Mouse (Mus musculus) frontal cortex, postnatal 25 days (tissue): ENCODE measurements at regions not wholly inside any gene's neighbourhood (a gene's known extent, or its start where the extent isn't known, plus 50 kb on each side); places are given as distances from the start of the nearest gene placed in this dataset.

ENCODE experiments used
- DNase-seq, 2 experiments: peaks; one replicate each; pipeline ENCODE4 v3.0.0; 2022; ENCODE audit warnings: low spot score in 2 of 2

DNA sequence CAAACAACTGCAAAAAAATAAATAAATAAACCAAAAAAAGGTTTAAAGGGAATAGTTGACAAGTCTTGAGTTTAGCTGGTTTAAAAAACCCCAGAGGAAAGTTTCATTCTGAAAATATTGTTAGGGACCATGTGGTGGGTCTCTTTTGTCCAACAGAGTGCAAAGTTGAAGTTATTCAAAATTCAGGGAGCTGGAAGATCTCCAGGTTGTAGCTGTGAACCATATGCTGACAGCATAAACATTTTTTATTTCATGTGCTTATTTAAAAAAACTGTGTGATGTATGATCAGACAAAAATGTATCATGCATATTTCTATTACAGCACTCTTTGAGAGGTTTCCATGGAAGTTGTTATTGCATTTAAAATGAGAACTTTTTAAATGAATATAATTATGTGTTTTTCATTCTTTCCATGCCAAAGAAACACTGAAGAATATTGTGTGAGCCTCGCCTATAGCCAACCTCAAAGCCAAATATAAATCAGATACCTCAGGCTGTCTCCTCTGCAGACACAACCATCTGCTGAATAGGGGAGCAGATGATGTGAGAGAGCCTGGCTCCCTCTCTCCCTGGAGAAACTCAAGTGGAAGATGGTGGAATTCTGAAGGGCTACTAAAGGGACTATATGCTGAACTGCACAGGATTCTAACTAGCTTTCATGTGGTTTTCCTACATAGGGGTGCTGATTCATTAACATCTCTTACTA, 413.4 kb upstream of the Impad1 start:
- no peak for DNase-seq

DNA sequence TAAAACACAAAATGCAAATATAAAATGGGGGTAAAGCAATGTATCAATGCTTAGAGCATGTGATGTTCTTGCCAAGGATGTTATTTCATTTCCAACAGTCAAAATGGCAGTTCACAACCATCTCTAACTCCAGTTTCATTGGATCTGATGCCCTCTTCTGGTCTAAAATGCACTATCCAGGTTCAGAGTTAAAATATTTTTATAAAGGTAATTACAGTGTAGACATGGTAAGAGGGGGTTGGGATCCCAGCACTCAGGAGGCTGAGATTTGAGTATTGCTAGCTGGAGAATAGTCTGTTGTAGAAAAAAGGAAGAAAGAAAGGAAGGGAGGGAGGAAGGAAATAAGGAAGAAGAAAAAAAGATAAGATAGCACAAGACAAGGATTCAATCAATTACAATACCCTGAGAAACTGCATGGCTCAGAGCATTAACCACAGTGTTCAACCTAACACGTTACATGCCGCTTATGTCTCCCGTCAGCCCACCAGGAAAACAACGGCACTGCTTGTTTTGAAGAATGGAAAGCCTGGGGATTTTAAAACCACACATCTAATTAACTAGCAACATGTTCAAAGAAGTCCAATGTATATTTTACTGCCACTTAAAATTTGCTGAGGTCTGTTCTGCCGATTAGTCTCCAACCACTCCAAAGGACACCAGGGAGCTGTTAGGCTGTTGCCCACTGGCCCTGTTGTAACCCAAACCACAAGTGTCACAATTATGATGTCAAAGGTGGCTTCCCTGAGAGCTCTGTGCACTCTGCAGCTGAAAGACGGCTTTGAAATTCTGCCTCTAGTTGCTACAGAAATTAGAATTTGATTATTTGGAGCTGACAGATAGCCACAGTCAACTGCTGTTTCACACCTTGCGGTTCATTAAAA, 412.4 kb upstream of the Impad1 start:
- no peak for DNase-seq

DNA sequence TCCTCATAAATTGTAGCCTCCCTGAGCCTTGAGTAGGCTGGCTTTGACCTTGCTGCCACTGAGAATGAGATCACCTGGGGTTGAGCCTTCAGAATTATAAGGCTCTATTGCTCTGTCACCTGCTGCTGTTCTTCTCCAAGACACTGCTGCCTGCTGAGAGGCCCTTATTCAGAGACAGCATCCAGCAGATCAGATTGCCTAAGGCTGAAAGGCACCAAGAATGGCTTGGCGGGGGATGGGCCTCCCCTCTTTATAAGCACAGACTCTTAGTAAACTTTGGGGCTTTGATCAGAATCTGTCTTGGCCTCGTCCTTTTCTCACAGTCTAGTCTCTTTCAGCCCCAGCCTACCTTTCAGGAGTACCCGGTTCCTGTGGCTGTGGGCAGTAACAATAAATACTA, 401.1 kb upstream of the Impad1 start:
- no peak for DNase-seq

DNA sequence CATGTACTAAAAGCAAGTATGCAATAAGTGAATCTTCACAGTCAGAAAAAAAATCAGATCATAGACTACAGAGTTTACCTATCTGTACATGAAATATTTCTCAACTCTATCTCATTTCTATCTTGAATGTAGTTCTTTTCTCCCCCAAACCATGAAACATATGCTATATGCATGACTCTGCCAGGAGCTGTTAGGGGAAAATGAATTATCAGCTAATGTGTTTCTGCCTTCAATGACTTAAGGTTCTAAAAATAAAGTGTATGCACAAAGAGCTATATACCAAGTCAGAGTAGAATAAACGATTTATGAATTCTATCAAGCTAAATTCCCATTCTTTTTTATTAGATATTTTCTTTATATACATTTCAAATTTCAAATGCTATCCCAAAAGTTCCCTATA, 388.4 kb upstream of the Impad1 start:
- DNase-seq = no peak

DNA sequence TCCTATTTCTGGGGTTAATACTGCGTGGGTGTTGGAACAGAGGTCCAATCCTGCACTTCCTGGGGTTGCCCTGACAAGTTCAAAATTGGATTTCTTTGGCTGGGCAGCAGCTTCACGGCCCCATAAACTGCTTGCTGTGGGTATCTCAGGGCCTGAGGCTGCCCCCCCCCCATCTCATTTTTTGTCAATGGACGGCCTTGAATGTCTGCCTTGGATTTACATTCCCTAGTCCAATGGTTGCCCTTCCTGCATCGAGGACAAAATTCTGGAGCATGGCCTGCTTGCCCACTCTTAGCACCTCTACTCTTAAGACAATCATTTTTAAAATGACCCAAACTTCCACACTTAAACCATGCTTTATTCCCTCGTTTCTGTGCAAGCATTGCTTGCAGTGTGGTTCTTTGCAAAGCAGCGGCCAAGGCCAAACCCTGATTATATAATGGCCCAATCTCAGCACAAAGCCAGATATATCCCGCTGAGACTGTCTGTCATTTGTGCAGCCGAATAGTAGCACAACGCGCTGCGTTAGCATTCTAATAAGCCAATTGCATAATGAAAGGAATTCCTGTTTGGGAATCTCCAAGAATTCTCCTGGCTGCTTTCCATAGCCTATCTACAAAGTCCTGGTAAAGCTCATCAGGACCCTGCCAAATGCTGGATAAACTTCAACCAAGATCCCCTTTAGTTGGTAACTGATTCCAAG, 386.0 kb upstream of the Impad1 start:
- no peak for DNase-seq

DNA sequence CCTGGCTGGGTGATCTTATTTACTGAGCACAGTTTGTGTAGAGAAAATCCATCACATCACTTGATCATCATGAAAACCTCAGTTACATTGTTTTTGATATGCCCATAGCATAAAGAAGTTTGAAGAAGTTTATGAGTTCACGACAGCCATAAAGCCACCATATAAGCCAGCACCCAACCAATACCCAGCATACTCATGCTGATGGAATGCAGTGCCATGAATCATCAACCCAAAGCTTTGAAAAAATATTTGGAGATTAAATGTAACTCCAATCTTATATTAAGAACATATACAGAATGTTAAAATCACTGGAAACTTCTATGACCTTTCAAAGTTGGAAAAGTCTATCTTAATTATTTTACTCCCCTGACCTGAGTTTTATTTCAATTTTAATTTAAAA, 372.1 kb upstream of the Impad1 start:
- no peak for DNase-seq

DNA sequence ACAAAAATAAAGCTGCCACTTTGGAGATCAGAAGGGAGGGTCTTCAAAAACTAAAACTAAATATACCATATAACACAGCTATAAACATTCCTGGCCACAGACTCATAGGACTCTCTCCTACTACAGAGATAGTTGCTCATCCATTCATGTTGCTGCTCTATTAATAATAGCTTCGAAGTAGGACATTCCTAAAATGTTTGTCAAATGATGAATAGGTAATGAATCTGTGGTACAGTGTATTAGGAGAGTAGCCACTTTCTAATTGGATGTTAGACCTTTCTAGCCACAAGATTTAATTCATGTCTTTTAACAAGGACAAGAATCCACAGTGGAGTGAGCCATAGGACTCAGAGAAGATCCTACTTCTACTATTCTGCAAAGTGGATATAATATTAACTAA, 367.8 kb upstream of the Impad1 start:
- DNase-seq = no peak

DNA sequence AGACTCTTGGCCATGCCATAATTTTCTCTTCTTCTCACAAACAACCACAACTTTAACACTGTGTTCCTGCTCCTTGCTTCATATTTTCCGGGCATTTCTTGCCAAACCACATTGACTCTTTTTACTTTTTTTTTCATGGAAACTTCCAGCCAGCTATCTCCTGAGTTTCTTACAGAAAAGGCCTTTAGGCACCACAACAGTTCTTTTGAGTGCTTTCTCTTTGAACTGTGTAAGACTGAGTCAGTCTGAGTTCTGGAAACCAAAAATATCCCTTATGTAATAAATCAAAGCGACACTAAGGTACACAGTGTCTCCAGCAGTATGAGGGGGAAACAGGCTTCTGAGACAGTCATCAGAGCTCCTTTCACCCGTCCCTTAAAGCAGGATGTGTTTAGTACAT, 337.6 kb upstream of the Impad1 start:
- DNase-seq = no peak

DNA sequence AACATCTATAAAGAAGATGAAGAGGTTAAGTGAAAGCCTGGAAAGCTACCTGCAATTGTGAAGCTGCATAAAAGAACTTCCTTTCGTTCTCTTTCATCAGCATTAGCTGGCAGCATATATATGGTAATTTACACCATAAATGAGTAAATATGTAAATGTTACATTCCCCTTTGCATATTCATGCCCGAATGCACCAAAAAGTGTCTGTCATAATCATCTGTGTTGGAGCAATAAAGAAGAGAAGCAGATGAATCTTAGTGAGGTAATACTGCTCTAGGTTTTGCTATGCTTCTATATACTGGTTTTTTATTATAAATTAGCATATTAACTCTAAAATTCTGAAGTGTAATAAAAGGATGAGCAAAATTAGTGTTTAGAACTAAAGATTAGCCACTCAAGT, 332.9 kb upstream of the Impad1 start:
- no peak for DNase-seq

DNA sequence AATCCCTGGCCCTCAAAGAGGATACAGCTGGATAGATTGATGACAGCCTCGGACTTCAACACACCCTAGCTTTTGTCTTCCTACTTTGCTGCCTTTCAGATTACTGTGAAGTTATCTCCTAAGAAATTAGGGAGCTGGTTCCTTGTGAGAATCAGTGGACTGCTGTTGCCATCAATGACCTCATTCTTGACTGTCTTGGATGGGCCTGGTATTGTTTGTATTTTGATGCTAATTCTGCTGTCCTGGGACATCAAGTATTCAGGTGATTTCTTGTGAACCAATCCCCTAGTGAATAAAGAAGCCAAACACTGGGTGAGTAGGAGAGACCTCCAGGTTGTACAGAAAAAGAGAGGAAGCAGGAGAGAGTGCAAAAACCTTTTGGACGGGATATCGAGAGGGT, 305.3 kb upstream of the Impad1 start:
- DNase-seq = no peak

DNA sequence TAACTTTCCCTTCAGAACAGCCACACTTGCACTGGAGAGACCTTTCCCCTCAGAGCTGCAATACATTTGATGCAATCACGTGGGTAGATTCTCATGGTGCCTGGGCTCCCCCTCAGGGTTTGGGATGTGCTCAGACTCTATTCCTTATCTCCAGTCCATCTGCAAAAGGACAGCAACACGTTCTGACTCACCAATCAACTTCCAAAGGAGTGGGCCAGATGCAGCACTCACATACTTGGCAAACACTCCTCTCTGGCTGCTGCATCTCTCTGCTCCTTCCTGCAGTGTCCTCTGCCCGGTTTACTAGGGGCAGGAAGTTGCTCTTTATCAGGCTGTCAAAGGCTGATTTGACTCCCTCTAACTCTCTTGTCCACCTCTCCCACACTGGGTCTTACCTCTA, 285.6 kb upstream of the Impad1 start:
- DNase-seq = no peak

DNA sequence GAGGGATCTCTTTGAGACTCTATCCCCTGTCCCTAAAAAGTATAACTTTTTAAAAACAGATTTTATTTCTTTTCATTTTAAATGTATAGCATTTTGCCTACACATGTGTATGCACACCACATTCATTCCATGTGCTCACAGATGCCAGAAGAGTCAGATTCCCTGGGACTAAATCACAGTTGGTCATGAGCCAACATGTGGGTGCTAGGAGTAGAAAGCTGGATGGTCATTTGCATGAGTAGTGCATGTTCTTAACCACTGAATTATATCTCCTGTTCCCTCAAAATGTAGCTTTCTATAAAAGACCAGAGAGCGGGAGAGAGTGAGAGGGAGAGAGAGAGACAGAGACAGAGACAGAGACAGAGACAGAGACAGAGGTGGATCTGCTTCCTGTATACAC, 281.6 kb upstream of the Impad1 start:
- DNase-seq = no peak

DNA sequence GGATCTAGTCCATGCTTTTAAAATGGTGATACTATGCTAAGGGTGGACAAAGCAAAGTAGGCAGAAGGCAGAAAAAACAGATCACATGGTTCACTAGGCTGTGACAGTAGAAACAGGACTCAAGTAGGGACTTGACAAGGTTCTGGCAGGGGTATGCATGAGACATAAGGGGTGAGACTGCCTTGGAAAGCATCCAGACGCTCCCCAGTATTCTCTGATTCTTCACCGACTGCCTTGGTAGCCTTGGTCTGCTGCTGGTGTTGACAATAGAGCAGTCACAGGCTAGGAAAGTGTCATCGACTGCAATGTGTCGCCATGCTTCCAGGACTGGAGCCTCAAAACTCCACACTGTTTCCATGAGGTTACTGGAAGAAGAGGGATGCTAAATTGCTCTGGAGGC, 278.1 kb upstream of the Impad1 start:
- no peak for DNase-seq

DNA sequence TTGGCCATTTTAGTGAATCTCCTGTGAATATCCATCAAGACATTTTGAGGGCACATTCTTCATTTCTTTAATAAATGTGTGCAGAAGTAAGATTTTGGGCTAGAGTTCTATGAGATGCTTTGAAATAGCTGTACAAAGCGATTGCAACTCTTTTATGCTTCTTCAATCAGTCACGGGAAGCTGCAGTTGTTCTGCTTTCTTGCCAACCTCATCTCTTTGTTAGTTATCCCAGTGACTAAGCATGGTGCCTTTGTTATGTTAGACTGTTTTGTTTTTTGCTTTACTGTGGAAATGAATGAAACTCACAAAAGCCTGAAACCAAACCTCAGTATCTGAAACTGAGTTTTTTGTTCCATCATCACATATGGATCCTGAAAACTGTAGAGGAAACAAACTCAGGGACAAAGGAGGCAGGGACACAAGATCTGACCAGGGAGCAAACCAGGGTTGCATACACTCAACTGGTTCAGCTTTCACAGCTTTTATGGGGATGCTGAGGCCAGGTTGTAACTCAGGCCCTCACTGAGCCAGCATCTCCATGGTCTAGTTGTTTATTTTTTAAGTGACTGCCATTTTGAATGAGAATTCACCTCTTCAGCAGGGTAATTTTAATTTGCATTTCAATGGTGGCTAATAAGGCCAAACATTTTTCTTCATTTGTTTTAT, 266.3 kb upstream of the Impad1 start:
- DNase-seq = no peak

DNA sequence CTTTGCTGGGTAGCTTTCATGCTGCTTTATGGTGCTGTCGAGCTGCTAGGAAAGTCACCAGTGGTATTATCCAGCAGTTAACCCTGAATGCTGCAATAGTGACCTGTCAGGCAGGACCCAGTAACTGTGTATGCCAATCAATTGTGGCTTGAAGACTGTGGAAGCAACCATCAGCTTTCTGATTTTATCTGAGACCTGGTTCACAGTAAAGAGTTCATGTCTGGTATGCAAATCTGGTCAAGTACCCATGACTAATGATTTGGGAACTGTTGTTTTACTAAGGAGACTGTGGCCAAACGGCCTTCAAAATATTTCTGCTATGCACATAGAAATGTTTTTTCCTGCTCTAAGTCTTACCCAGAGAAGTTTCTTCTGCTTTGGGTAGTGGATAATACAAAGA, 236.8 kb upstream of the Impad1 start:
- no peak for DNase-seq

DNA sequence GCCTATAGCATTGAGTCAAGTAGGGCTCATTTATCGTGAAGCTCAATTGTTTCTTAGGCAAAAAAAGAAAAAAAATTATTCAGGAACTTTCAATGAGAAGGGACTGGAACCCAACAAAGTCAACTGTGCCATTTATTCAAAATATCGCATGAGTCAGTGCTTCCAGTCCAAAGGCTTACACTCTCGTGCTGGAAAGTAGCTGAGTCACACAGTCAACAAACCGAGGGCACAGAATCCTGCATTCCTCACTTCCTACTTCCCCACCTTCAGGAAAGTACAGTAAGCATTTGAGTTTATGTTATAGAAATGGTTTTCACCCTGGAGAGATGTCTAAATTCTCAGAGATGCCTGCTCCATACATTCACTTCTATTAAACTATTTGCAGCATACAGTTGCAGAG, 194.3 kb upstream of the Impad1 start:
- DNase-seq = no peak

DNA sequence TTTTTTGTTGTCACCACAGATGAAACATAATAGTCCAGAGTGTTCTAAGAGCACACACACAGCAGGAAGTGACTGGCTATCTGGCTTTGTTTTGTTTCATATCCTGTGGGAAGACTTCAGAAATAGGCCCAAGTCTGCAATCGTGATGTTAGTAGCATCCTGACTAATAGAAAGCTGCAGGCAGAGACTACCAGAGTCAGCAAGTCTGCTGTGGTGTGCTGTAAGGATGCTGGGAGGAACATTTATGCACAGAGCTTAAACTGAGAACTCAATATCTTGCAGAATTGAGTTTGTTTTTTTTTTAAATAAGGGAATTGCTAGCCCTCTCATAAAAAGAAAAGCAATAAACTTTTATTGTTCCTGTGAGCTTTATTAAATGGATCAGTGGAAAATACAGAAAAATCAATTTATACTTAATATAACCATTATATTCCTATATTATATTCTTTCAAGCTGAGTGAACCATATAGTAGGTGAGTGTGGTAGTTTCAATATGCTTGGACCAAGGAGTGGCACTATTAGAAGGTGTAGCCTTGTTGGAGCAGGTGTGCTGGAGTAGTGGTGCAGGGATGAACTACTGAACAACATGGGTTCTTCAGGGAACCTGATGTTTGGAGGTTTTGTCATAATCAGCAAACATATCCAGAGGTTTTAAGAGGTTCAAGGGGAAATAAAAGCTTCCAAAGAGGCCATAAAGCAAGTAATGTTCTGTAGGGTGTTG, 190.5 kb upstream of the Impad1 start:
- DNase-seq = no peak

DNA sequence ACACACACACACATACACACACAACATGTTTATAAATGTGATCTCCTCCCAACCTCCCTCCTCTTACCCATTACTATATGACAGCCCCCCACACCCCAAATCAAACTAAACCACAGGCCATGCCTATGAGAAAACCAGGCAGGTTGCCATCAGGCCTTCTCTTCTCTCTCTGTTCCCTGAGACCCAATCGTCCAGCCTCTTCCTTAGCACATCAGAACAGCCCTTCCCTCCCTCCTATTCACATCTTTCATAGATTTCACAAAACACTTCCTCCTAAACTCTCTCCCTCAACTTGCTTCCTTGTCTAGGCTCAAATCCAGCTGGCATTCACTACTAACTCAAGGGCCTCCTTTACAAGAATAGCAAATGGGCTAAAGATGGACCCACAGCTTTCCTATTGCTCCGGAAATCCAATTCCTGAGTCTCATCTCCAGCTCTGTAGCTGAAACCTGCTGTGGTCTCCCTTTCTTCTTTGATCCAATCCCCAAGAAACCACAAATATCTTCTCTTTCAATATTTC, 178.7 kb upstream of the Impad1 start:
- no peak for DNase-seq

DNA sequence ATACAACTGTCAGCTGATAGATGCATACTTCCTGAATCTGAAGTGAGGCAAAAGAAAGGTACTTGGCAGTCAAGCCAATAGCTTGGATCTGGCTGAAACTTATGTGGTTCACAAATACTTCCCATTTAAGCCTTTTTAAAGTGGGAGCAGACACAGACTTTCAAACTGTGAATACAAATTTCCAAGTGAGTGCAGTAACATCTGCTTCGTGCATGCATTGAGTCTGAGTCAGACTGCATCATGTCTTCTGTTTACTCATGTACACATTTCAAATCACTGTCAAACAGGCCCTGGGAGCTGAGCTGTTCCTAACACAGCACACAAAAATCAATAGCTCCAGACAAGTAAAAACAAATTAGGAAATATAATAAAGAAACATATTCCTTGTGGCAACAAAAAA, 155.8 kb upstream of the Impad1 start:
- peak in 1 of 2 experiments; percentile 5 for DNase-seq

DNA sequence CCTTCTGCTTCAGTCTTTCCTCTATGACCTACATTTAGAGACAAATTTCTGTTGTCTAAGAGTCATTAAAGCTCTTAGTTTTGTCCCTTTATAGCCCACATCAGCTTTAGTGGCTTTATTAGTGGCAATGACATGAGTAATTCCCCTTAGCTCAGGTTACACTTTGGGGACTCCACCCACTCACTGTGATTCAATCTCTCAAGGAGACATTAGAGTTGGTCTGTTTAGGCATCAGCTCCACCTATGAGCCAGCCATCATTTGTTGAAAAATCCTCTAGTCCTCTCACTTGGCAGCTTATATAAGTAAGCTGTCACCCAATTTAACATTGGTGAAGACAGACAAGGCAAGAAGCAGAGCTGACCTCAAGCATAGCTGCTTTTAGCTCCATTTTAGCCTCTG, 151.3 kb upstream of the Impad1 start:
- no peak for DNase-seq

DNA sequence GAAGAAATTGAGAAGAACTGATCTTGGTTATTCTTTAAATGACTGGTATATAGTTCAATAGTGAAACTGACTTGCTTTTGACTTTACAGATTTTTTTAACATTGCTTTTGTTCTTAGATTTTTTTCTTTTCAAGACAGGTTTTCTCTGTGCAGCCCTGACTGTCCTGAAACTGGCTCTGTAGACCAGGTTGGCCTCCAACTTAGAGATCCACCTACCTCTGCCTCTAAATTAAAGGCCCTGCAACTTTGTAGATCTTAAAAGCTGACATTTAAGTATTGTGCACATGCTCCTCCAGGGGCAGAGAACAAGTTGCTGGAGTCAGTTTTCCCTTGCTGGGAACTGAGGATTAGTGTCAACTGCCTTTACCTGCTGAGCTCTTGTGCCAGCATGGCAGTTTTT, 132.6 kb upstream of the Impad1 start:
- DNase-seq = no peak
